Mouse (Mus musculus): ENCODE results near the gene Cpsf6.

Cpsf6 gene

DNA sequence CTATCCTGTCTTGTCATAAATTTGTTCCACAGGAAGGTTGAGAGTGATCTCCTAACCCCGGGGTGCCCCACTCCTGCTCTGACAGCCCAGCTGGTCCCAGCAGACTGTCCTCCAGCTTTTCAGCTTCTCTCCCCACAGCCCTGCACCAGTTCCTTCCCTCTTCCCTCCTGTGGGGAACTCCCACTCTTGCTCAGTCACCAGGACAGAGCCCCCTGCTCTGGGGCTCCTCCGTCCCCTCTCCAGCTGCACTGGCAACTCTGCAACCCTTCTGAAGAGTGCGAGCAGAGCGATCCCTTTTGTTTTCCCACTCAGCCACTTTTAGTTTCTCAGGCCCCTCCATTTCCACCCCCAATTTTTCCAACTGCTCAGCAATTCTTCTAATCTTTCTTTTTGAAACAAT lies 44.2 kb downstream of the Cpsf6 start:
- DNase-seq (ENCODE audit: low read depth, low spot score), result no peak

DNA sequence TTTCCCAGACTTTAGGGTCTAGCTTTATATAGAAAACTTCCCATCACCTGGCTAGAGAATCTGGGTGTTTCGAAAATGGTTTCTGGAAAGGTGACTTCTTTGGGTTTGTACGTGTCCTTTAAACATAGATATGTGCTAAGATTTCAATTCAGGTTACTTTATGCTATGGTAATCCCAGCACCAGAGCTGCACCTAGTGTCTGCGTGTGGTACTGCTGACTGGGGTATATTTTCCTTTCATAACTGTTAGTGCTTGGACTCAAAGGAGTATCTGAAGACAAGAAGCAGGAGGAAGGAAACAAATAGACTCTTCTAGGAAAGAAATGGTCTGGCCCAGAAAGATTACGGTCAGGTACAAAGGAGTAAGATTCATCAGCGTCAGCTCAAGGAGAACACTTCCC lies 49.3 kb downstream of the Cpsf6 start:
- DNase-seq (ENCODE audit: low read depth, low spot score), result no peak

DNA sequence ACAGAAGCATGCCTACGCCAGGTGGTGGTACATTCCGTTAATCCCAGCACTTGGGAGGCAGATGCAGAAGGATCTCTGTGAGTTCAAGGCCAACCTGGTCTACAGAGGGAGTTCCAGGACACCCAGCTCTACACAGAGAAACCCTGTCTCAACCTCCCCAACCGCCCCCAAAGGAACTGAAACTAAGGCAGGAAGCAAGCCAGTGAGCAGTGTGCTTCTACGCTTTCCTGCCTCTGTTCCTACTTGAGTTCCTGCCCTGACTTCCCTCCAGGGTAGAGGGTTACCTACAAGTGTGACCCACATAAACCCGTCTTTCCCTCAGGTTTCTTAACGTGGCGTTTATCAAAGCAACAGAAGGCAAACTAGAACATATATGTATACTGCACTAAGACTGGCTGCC lies 56.0 kb downstream of the Cpsf6 start:
- DNase-seq (ENCODE audit: low read depth, low spot score), result no peak

DNA sequence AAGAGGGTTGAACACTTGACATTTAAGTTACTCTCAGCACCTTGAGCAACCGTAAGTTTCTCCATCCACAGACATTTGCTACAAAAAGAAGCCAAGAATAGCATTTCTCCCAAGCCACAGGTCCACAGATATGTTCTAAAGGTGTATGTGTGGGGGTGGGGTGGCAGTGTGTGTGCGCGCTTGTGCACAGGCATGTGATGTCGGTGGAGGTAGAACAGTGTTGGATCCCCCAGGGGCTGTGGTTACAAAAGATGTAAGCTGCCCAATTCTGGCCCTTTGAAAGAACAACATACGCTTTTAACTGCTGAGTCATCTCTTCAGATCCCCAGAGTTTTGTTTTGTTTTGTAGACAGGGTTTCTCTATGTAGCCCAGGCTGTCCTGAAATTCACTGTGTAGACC lies 57.2 kb downstream of the Cpsf6 start:
- DNase-seq (ENCODE audit: low read depth, low spot score), result no peak

DNA sequence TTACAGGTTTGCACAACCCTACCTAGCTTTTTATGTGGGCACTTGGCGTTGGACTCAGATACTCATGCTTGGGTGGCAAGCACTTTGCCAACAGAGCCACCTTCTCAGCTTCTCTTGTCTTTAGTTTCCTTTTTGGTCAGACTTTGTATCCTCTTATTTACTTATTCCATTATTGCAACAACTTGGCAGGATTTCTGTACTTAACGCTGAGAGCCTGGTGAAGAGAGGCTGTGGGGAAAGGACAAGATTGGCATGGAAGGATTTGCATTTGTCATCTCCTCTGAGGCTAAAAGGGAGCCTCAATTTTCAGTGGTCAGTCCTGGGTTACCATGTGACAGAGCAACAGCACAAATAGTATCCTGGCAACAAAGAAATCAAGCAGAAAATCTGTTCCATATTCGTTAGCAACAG lies 59.2 kb downstream of the Cpsf6 start:
- no peak for DNase-seq (ENCODE audit: low read depth, low spot score)

DNA sequence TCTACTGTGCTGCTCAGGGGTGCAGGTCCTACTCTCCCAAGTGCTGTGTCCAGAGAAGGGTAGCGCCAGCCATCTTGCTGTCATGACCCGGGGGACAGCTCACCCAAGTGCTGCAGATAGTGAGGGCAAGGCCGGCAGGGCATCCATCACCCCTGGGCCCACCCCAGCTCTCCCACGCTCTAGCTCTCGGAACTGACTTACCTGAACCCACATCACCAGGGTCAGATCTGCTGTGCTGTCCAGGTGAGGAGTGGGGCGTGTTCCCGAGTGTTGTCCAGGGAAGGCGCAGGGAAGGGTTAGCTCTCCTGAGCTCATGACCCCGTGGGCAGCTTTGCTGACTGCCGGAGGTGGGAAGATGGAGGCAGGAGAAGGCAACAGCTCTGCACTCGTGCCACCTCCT lies 63.4 kb downstream of the Cpsf6 start:
- no peak for DNase-seq (ENCODE audit: low read depth, low spot score)

DNA sequence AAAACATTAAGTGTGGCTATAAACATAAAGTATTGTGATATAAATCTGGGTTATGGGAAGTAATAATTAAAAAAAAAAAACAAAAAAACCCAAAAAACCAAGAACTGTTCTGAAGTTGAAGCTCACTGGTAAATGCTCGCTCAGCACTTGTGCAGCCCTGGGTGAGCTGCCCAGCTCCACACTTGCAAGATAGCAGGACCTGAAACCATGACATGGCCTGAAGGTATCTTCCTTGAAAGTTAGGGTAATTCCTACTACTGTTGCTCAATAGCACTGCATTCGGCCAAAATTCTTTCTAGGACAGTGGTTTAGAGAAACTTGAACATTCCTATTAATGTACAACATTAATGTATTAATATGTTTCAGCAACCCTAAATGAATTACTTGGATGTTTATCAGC lies 66.7 kb downstream of the Cpsf6 start:
- DNase-seq (ENCODE audit: low read depth, low spot score), result no peak

DNA sequence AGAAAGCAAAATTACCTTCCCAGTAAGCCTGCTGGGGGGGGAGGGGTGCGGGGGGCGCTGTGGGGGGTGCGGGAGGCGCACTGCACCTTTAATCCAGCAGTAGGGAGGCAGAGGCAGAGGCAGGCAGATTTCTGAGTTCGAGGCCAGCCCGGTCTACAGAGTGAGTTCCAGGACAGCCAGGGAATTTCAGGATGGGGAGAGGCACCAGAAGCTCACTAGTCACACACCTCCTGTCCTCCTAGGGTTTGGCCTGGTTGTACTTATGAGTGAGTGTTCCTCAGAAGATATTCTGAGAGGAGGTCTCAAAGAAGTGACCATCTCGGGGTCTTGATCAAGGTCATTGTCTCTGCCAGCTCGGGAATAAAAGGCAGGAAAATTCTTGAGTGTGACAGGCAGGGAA lies 67.6 kb downstream of the Cpsf6 start:
- DNase-seq (ENCODE audit: low read depth, low spot score), result no peak

- DNase-seq (ENCODE audit: low read depth, low spot score), result no peak
Measured at GRCm38 (mm10) chr10:117304371-117304770, 75.4 kb downstream of the Cpsf6 start.

DNA sequence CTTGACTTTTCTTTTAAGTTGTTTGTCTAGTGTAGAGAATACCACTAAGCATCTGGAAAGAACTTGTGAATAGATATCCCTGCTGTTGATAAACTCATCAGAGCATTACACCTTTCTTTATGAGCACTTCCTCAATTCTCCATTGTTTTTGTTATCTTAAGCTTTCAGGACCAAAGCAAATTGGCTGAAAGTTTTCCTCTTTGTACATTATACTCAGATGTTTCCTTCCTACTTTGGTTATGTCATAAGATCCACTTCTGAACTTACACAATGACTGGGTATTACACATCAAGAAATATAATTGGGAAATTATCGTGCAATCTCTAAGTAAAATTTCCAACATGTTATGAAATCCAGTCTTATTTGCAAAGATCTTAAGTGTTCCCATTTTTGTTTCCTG lies 78.1 kb downstream of the Cpsf6 start:
- DNase-seq (ENCODE audit: low read depth, low spot score), result no peak

- DNase-seq (ENCODE audit: low read depth, low spot score), result no peak
Measured at GRCm38 (mm10) chr10:117299901-117300520, 79.8 kb downstream of the Cpsf6 start.

- no peak for DNase-seq (ENCODE audit: low read depth, low spot score)
Measured at GRCm38 (mm10) chr10:117299106-117299505, 80.7 kb downstream of the Cpsf6 start.

DNA sequence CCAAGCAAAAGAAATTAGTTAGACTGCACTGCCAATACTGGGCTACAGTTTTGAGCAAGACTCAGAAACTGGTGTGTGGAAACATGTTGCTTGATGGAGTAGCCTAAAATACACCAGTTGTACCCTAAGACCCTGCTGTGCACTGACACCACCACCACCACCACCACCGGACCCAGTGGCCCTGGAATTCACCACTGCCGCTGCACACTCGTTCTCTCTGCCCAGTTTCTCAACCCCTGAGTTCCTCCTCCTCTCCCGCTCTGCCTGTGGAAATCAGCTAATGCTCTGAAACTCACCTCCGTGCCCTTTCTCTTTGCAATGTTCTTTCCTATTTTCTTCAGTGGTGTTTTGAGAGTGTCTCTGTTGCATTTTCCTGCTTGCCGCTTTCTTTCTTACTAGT lies 81.5 kb downstream of the Cpsf6 start:
- no peak for DNase-seq (ENCODE audit: low read depth, low spot score)
